Mouse (Mus musculus) erythroblast, embryonic 14.5 days (primary cell): Measurements from ENCODE around the gene Olfr52. TPM values are rescaled to one million over a fixed set of nuclear protein-coding genes. Genes with fewer than 3 reads are reported as not detected.
"Not testable (repeated sequence)": the region's sequence is repeated elsewhere in the genome, so short reads cannot be mapped to it uniquely, and the experiment has no call there.

Experiments used
- H3K27me3 ChIP-seq: 2 replicates; pipeline ENCODE4 v1.6.1; 2012; ENCODE audit warnings: inconsistent platforms; ENCODE audit not compliant: control insufficient read depth
- H3K36me3 ChIP-seq: 2 replicates; pipeline ENCODE4 v1.6.1; 2012; ENCODE audit warnings: mild to moderate bottlenecking, inconsistent platforms; ENCODE audit not compliant: control insufficient read depth
- H3K4me1 ChIP-seq: 2 replicates; pipeline ENCODE4 v1.6.1; 2012; ENCODE audit warnings: inconsistent platforms; ENCODE audit not compliant: control insufficient read depth
- H3K4me3 ChIP-seq: replicated peaks from 2 replicates; pipeline ENCODE3; 2012; ENCODE audit warnings: moderate library complexity, mild to moderate bottlenecking, inconsistent platforms
- H3K9me3 ChIP-seq: 2 replicates; pipeline ENCODE4 v1.6.1; 2012; ENCODE audit warnings: low read length, inconsistent platforms, mixed read lengths; ENCODE audit not compliant: control insufficient read depth
- GATA1 ChIP-seq: IDR thresholded peaks from 2 replicates; pipeline ENCODE4 v1.6.1; 2012; ENCODE audit warnings: low read length, inconsistent platforms, mixed read lengths
- TAL1 ChIP-seq: IDR thresholded peaks from 3 replicates; pipeline ENCODE4 v1.6.1; 2012; ENCODE audit warnings: low read length, inconsistent platforms, mixed read lengths
- polyA plus RNA-seq: library from polyadenylated mRNA; stranded (reverse); fragments of >175 nt; gene quantifications from 2 replicates; pipeline ENCODE4 v1.2.3, GENCODE M21; 2012

Olfr52 gene
- polyA plus RNA-seq = not detected in 2 replicates

- Histone ChIP-seq H3K4me1 (no peaks in the 10 kb centered on the region), H3K36me3 (no peaks in the 10 kb centered on the region), H3K4me3 (no peak within 1 kb of the TSS), H3K27me3 (no peaks in the 10 kb centered on the region), H3K9me3 (peaks cover 5% of the 10 kb centered on the region)
- TF ChIP-seq GATA1 (no peak), TAL1 (no peak)
Measured at GRCm38 (mm10) chr2:86185583-86185982, at the start of gene Olfr52. Olfr52 (minus strand) TSS chr2:86185683.

GRCm38 (mm10) chr2:86231301-86231700 is 45.8 kb upstream of the Olfr52 start, which contains the start of gene Olfr1047:
Olfr1047 (minus strand) TSS chr2:86231401.
- no peaks in the 10 kb centered on the region for H3K27me3 ChIP-seq
- H3K4me3 ChIP-seq = no peak within 1 kb of the TSS
- no peak for TF ChIP-seq TAL1
- TF ChIP-seq GATA1 = no peak
- H3K36me3 ChIP-seq = no peaks in the 10 kb centered on the region
- peaks cover 7% of the 10 kb centered on the region for H3K9me3 ChIP-seq
- no peaks in the 10 kb centered on the region for H3K4me1 ChIP-seq

GRCm38 (mm10) chr2:86219214-86219613 is 33.7 kb upstream of the Olfr52 start, which contains the start of gene Olfr1046:
Olfr1046 (minus strand) TSS chr2:86219314.
- Histone ChIP-seq H3K36me3 (no peaks in the 10 kb centered on the region), H3K27me3 (no peaks in the 10 kb centered on the region), H3K4me1 (no peaks in the 10 kb centered on the region), H3K4me3 (no peak within 1 kb of the TSS), H3K9me3 (peaks cover 1% of the 10 kb centered on the region; the same call in 1 of the 2 replicates)
- TF ChIP-seq GATA1 = no peak
- TF ChIP-seq TAL1 = no peak

GRCm38 (mm10) chr2:86202909-86203308 is 17.4 kb upstream of the Olfr52 start, which contains the start of gene Olfr1045:
Olfr1045 (minus strand) TSS chr2:86203009.
- Histone ChIP-seq H3K36me3 (no peaks in the 10 kb centered on the region), H3K4me3 (no peak within 1 kb of the TSS), H3K27me3 (no peaks in the 10 kb centered on the region), H3K4me1 (no peaks in the 10 kb centered on the region), H3K9me3 (peaks cover 2% of the 10 kb centered on the region; the same call in 1 of the 2 replicates)
- TF ChIP-seq GATA1 (no peak), TAL1 (no peak)

GRCm38 (mm10) chr2:86195863-86196262 is 10.4 kb upstream of the Olfr52 start:
- Histone ChIP-seq H3K9me3 (peaks cover 2% of the 10 kb centered on the region; the same call in 1 of the 2 replicates), H3K27me3 (no peaks in the 10 kb centered on the region), H3K4me1 (no peaks in the 10 kb centered on the region), H3K4me3 (no peak overlapping the region), H3K36me3 (no peaks in the 10 kb centered on the region)
- TF ChIP-seq GATA1 (no peak), TAL1 (no peak)

GRCm38 (mm10) chr2:86179950-86180349 is 5.5 kb downstream of the Olfr52 start:
- H3K4me1 ChIP-seq = no peaks in the 10 kb centered on the region
- H3K36me3 ChIP-seq = no peaks in the 10 kb centered on the region
- TF ChIP-seq GATA1 (no peak), TAL1 (no peak)
- no peaks in the 10 kb centered on the region for H3K27me3 ChIP-seq
- 0 out of 2 replicates have a peak, but pooled peaks cover 2% of the 10 kb centered on the region for H3K9me3 ChIP-seq
- no peak overlapping the region for H3K4me3 ChIP-seq

- 0 out of 2 replicates have a peak, but pooled peaks cover 2% of the 10 kb centered on the region for H3K9me3 ChIP-seq
- H3K4me3 ChIP-seq = no peak within 1 kb of the TSS
- no peaks in the 10 kb centered on the region for H3K4me1 ChIP-seq
- H3K27me3 ChIP-seq = no peaks in the 10 kb centered on the region
- TF ChIP-seq TAL1 = no peak
- no peak for TF ChIP-seq GATA1
- no peaks in the 10 kb centered on the region for H3K36me3 ChIP-seq
Measured at GRCm38 (mm10) chr2:86177720-86178119, 7.8 kb downstream of the Olfr52 start, which contains the start of gene Olfr1044. Olfr1044 (minus strand) TSS chr2:86177820.

GRCm38 (mm10) chr2:86175422-86175821 is 10.1 kb downstream of the Olfr52 start:
- not testable (repeated sequence) for H3K36me3 ChIP-seq, H3K4me3 ChIP-seq, H3K27me3 ChIP-seq, H3K9me3 ChIP-seq, H3K4me1 ChIP-seq

- no peak within 1 kb of the TSS for H3K4me3 ChIP-seq
- H3K27me3 ChIP-seq = no peaks in the 10 kb centered on the region
- H3K9me3 ChIP-seq = no peaks in the 10 kb centered on the region; the same call in 1 of the 2 replicates
- H3K36me3 ChIP-seq = no peaks in the 10 kb centered on the region
- no peaks in the 10 kb centered on the region for H3K4me1 ChIP-seq
- TF ChIP-seq TAL1 (no peak), GATA1 (no peak)
Measured at GRCm38 (mm10) chr2:86167422-86167821, 18.1 kb downstream of the Olfr52 start, which contains the start of gene Olfr1043. Olfr1043 (minus strand) TSS chr2:86167522.

GRCm38 (mm10) chr2:86161738-86162137 is 23.7 kb downstream of the Olfr52 start, which contains the start of gene Olfr1042:
Olfr1042 (minus strand) TSS chr2:86161838.
- no peaks in the 10 kb centered on the region for H3K27me3 ChIP-seq
- TF ChIP-seq TAL1 (no peak), GATA1 (no peak)
- H3K4me3 ChIP-seq = no peak within 1 kb of the TSS
- peaks cover 2% of the 10 kb centered on the region; the same call in 1 of the 2 replicates for H3K9me3 ChIP-seq
- no peaks in the 10 kb centered on the region for H3K4me1 ChIP-seq
- H3K36me3 ChIP-seq = no peaks in the 10 kb centered on the region
